Mouse (Mus musculus) limb, embryonic 12.5 days (tissue): ENCODE results near the gene Gm17455. TPM values are rescaled to one million over a fixed set of nuclear protein-coding genes. Genes with fewer than 3 reads are reported as not detected.
A peak's percentile ranks its signal among the peaks of the same experiment; 100 is the strongest.

ENCODE experiments used
- ATAC-seq: fragments of 200-750 bp; cut with Nextera tagmentation; 2 replicates; pipeline ENCODE4 v1.8.0; 2017; ENCODE audit warnings: low read depth, moderate TSS enrichment; ENCODE audit not compliant: insufficient number of reproducible peaks, insufficient read depth, low FRiP score, low TSS enrichment
- H3K27ac ChIP-seq: fragments of 300-500 bp; sonication (generic); 2 replicates; pipeline ENCODE4 v1.5.1; 2016; ENCODE audit warnings: mild to moderate bottlenecking, moderate library complexity
- H3K27me3 ChIP-seq: fragments of 300-500 bp; sonication (generic); 2 replicates; pipeline ENCODE4 v1.6.1; 2016; ENCODE audit warnings: mild to moderate bottlenecking, moderate library complexity
- H3K36me3 ChIP-seq: fragments of 300-500 bp; sonication (generic); 2 replicates; pipeline ENCODE4 v1.6.1; 2016; ENCODE audit warnings: mild to moderate bottlenecking, moderate library complexity
- H3K4me1 ChIP-seq: fragments of 300-500 bp; sonication (generic); replicated peaks from 2 replicates; pipeline ENCODE4 v1.6.1; 2016
- H3K4me2 ChIP-seq: fragments of 300-500 bp; sonication (generic); 2 replicates; pipeline ENCODE4 v1.6.1; 2016; ENCODE audit warnings: mild to moderate bottlenecking, moderate library complexity
- H3K4me3 ChIP-seq: fragments of 300-500 bp; sonication (generic); replicated peaks from 2 replicates; pipeline ENCODE4 v1.5.1; 2016; ENCODE audit warnings: mild to moderate bottlenecking
- H3K9ac ChIP-seq: fragments of 300-500 bp; sonication (generic); replicated peaks from 2 replicates; pipeline ENCODE4 v1.6.1; 2016; ENCODE audit warnings: mild to moderate bottlenecking, moderate library complexity
- H3K9me3 ChIP-seq: fragments of 300-500 bp; sonication (generic); 2 replicates; pipeline ENCODE4 v1.6.1; 2016; ENCODE audit warnings: mild to moderate bottlenecking, moderate library complexity
- WGBS: fragments of 180-500 bp; shearing (Covaris S2); methylation state at CpG from one replicate; pipeline ENCODE4 v1.1.7; 2016; 5-methylcytosine and 5-hydroxymethylcytosine counted together
- polyA plus RNA-seq: library from polyadenylated mRNA; unstranded; fragments of >200 nt; fragmentation: Nextera tagmentation; extraction: Ambion mirVana; gene quantifications from 2 replicates; pipeline ENCODE4 v1.2.1, GENCODE M21; 2016

The Gm17455 gene
- polyA plus RNA-seq, 1 experiment from 2014 or later = 1.8 TPM

- WGBS = 48% methylated on average over 4 of the region's 4 CpGs
- H3K27ac ChIP-seq = no peak overlapping the region
- no peak overlapping the region for H3K4me2 ChIP-seq
- no peaks in the 10 kb centered on the region for H3K9me3 ChIP-seq
- H3K4me3 ChIP-seq = no peak overlapping the region
- ATAC-seq = no peak
- peaks cover 31% of the 10 kb centered on the region for H3K4me1 ChIP-seq
- no peaks in the 10 kb centered on the region for H3K27me3 ChIP-seq
- H3K36me3 ChIP-seq = no peaks in the 10 kb centered on the region
- H3K9ac ChIP-seq = no peak overlapping the region
Measured at GRCm38 (mm10) chr10:60358776-60359175, 40.8 kb upstream of the Gm17455 start.

- 29% methylated on average over 12 of the region's 12 CpGs for WGBS
- Histone ChIP-seq H3K27ac (peak overlapping the region; percentile 72; the same call in 1 of the 2 replicates), H3K36me3 (no peaks in the 10 kb centered on the region), H3K4me2 (no peak overlapping the region), H3K9ac (no peak overlapping the region; the same call in 1 of the 2 replicates), H3K4me3 (no peak overlapping the region), H3K4me1 (peaks cover 45% of the 10 kb centered on the region), H3K27me3 (no peaks in the 10 kb centered on the region), H3K9me3 (no peaks in the 10 kb centered on the region)
- ATAC-seq = no peak
Measured at GRCm38 (mm10) chr10:60361615-60362309, 37.8 kb upstream of the Gm17455 start.

- 31% methylated on average over 2 of the region's 2 CpGs for WGBS
- H3K4me3 ChIP-seq = no peak overlapping the region
- no peak overlapping the region for H3K9ac ChIP-seq
- no peaks in the 10 kb centered on the region for H3K36me3 ChIP-seq
- H3K4me2 ChIP-seq = no peak overlapping the region
- peaks cover 45% of the 10 kb centered on the region for H3K4me1 ChIP-seq
- no peak for ATAC-seq
- H3K9me3 ChIP-seq = no peaks in the 10 kb centered on the region
- peak overlapping the region; percentile 72 for H3K27ac ChIP-seq
- no peaks in the 10 kb centered on the region for H3K27me3 ChIP-seq
Measured at GRCm38 (mm10) chr10:60362310-60362628, 37.3 kb upstream of the Gm17455 start.

GRCm38 (mm10) chr10:60363426-60363825 is 36.1 kb upstream of the Gm17455 start:
- no peak for ATAC-seq
- WGBS = 60% methylated on average over 6 of the region's 6 CpGs
- Histone ChIP-seq H3K27ac (no peak overlapping the region; the same call in 1 of the 2 replicates), H3K27me3 (no peaks in the 10 kb centered on the region), H3K4me1 (peaks cover 45% of the 10 kb centered on the region), H3K4me2 (no peak overlapping the region), H3K9ac (no peak overlapping the region), H3K36me3 (no peaks in the 10 kb centered on the region), H3K9me3 (no peaks in the 10 kb centered on the region), H3K4me3 (no peak overlapping the region)

DNA sequence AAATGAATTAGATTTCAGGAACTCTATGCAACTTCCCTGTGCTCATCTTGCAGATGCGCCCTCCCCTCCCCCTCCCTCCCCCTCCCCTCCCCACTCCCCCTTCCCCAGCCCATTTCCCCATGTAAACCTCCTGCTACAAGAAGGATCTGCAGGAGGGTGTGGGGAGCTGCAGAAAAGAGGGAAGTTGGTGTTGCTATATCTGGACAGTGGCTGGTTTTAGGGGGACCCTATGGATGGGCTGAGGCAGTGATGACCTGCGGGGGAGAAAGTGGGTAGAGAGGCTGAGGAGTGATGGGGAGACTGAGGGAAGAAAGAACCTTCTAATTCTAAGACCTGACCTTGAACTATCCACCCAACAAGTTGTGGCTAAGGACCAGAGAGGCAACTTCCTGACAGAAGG is 32.4 kb upstream of the Gm17455 start:
- no peaks in the 10 kb centered on the region for H3K9me3 ChIP-seq
- H3K27ac ChIP-seq = no peak overlapping the region
- no peak overlapping the region for H3K4me3 ChIP-seq
- H3K4me2 ChIP-seq = no peak overlapping the region
- peaks cover 30% of the 10 kb centered on the region for H3K4me1 ChIP-seq
- WGBS = 83% methylated on average over 2 of the region's 2 CpGs
- H3K27me3 ChIP-seq = no peaks in the 10 kb centered on the region
- ATAC-seq = no peak
- H3K9ac ChIP-seq = no peak overlapping the region
- no peaks in the 10 kb centered on the region for H3K36me3 ChIP-seq

- H3K4me1 ChIP-seq = peaks cover 26% of the 10 kb centered on the region
- ATAC-seq = no peak
- 76% methylated on average over 4 of the region's 4 CpGs for WGBS
- H3K9ac ChIP-seq = no peak overlapping the region
- no peak overlapping the region for H3K4me3 ChIP-seq
- H3K36me3 ChIP-seq = no peaks in the 10 kb centered on the region
- no peaks in the 10 kb centered on the region for H3K27me3 ChIP-seq
- H3K27ac ChIP-seq = no peak overlapping the region
- no peak overlapping the region for H3K4me2 ChIP-seq
- no peaks in the 10 kb centered on the region for H3K9me3 ChIP-seq
Measured at GRCm38 (mm10) chr10:60367904-60368303, 31.6 kb upstream of the Gm17455 start.

GRCm38 (mm10) chr10:60369405-60369804 is 30.1 kb upstream of the Gm17455 start:
- WGBS = 82% methylated on average over 6 of the region's 6 CpGs
- H3K4me1 ChIP-seq = peaks cover 28% of the 10 kb centered on the region
- H3K27ac ChIP-seq = no peak overlapping the region
- H3K4me3 ChIP-seq = no peak overlapping the region
- no peaks in the 10 kb centered on the region for H3K9me3 ChIP-seq
- H3K4me2 ChIP-seq = no peak overlapping the region
- no peak for ATAC-seq
- no peaks in the 10 kb centered on the region for H3K36me3 ChIP-seq
- H3K9ac ChIP-seq = no peak overlapping the region
- no peaks in the 10 kb centered on the region for H3K27me3 ChIP-seq

GRCm38 (mm10) chr10:60370098-60370497 is 29.4 kb upstream of the Gm17455 start:
- H3K4me1 ChIP-seq = peaks cover 22% of the 10 kb centered on the region
- WGBS = 82% methylated on average over 2 of the region's 2 CpGs
- no peak overlapping the region for H3K27ac ChIP-seq
- no peak overlapping the region for H3K9ac ChIP-seq
- H3K9me3 ChIP-seq = no peaks in the 10 kb centered on the region
- H3K4me3 ChIP-seq = no peak overlapping the region
- no peak overlapping the region for H3K4me2 ChIP-seq
- no peaks in the 10 kb centered on the region for H3K36me3 ChIP-seq
- H3K27me3 ChIP-seq = no peaks in the 10 kb centered on the region
- ATAC-seq = no peak

DNA sequence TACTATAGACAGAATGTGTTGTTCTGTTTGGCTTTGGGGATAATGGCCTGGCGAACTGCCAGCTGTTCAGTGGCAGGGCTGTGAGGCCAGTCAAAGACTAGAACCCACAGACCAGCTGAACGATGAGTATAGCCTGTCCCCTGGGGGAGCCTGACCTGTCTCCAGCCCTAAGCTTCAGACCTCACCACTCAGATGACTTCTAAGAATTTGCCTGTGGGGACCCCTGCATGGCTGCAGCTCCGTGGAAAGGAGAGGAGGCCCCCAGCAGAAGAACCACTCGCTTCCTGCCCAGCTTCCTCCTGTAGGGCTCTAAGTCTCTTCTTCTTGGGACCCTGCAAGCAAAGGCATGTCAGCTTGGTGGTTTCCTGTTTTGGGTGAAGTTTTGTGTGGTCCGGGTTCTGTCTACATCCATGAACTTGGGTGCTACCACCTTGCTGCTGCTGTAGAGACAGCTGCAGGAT is 28.9 kb upstream of the Gm17455 start:
- ATAC-seq = no peak
- H3K4me1 ChIP-seq = peaks cover 19% of the 10 kb centered on the region
- no peaks in the 10 kb centered on the region for H3K27me3 ChIP-seq
- no peaks in the 10 kb centered on the region for H3K36me3 ChIP-seq
- H3K4me2 ChIP-seq = no peak overlapping the region
- no peak overlapping the region for H3K27ac ChIP-seq
- no peak overlapping the region for H3K4me3 ChIP-seq
- H3K9ac ChIP-seq = no peak overlapping the region
- 75% methylated on average over 5 of the region's 5 CpGs for WGBS
- H3K9me3 ChIP-seq = no peaks in the 10 kb centered on the region

GRCm38 (mm10) chr10:60371596-60372386 is 27.7 kb upstream of the Gm17455 start:
- no peak overlapping the region for H3K4me2 ChIP-seq
- H3K4me3 ChIP-seq = no peak overlapping the region
- H3K9me3 ChIP-seq = no peaks in the 10 kb centered on the region
- peaks cover 19% of the 10 kb centered on the region for H3K4me1 ChIP-seq
- no peak for ATAC-seq
- no peaks in the 10 kb centered on the region for H3K36me3 ChIP-seq
- 86% methylated on average over 5 of the region's 5 CpGs for WGBS
- H3K27ac ChIP-seq = no peak overlapping the region
- H3K9ac ChIP-seq = no peak overlapping the region
- H3K27me3 ChIP-seq = no peaks in the 10 kb centered on the region

- Histone ChIP-seq H3K4me1 (peaks cover 19% of the 10 kb centered on the region), H3K27me3 (no peaks in the 10 kb centered on the region), H3K9me3 (no peaks in the 10 kb centered on the region), H3K36me3 (no peaks in the 10 kb centered on the region), H3K4me2 (no peak overlapping the region), H3K9ac (no peak overlapping the region), H3K27ac (0 out of 2 replicates have a peak overlapping the region, but pooled peaks have one; percentile 14), H3K4me3 (no peak overlapping the region)
- ATAC-seq = no peak
- WGBS = 12% methylated on average over 6 of the region's 6 CpGs
Measured at GRCm38 (mm10) chr10:60373543-60373936, 26.0 kb upstream of the Gm17455 start.
